Comparison of ENCODE assay signal across 9 mouse cellular contexts in genomic region chr2:51139218-51139911, GRCm38 (mm10). TPM values are rescaled to one million over a fixed set of nuclear protein-coding genes. Genes with fewer than 3 reads are reported as not detected.
A peak's percentile ranks its signal among the peaks of the same experiment; 100 is the strongest.
DNase-seq lines count a peak whose midpoint lies in the region; ATAC-seq and TF ChIP-seq lines count a peak whose summit lies in the region.
"Had no signal": no experiment of that assay in that cellular context is flagged by ENCODE, and none has a peak within 500 bp of the region (broad histone marks: within the 10 kb centered on the region; RNA-seq: fewer than 3 reads in every experiment).

No protein-coding gene starts in this region.

- peak; percentile 65 for ATAC-seq in lung, embryonic 16.5 days (ENCODE audit: low read depth)
- peak; percentile 54; the same call in 1 of the 2 replicates for ATAC-seq in stomach, embryonic 16.5 days (ENCODE audit: insufficient read depth, low FRiP score)

- H3K9me3 ChIP-seq in lung, embryonic 16.5 days (ENCODE audit: control insufficient read depth, low read length), result no peaks in the 10 kb centered on the region
- H3K9me3 ChIP-seq in stomach, embryonic 16.5 days (replicated peaks; ENCODE audit: control insufficient read depth, low read length), result no peaks in the 10 kb centered on the region

- TF ChIP-seq CTCF in kidney, adult 2 months (conservative IDR thresholded peaks at IDR 0.05; ENCODE audit: insufficient read depth, insufficient read length, low read depth, low read length), result no peak

- H3K27ac ChIP-seq in kidney, adult 2 months (ENCODE audit: insufficient read depth, low read depth, low read length), result peak overlapping the region; percentile 26
- peak overlapping the region; percentile 32; the same call in 1 of the 2 replicates for H3K27ac ChIP-seq in lung, embryonic 16.5 days (ENCODE audit: low read length)
- H3K27ac ChIP-seq in stomach, embryonic 16.5 days (ENCODE audit: low read length), result peak overlapping the region; percentile 38

- peaks cover 42% of the 10 kb centered on the region for H3K4me1 ChIP-seq in kidney, adult 2 months (ENCODE audit: control insufficient read depth, insufficient read depth, low read length)
- H3K4me1 ChIP-seq in lung, embryonic 16.5 days (replicated peaks; ENCODE audit: control insufficient read depth, insufficient read depth, low read length), result peaks cover 41% of the 10 kb centered on the region
- H3K4me1 ChIP-seq in stomach, embryonic 16.5 days (ENCODE audit: control insufficient read depth, insufficient read depth, low read length), result peaks cover 51% of the 10 kb centered on the region

- WGBS in kidney, adult 2 months, result 39% methylated on average over 5 of the region's 5 CpGs
- WGBS in lung, embryonic 16.5 days, result 35% methylated on average over 5 of the region's 5 CpGs
- 32% methylated on average over 5 of the region's 5 CpGs for WGBS in stomach, embryonic 16.5 days

- H3K36me3 ChIP-seq in kidney, adult 2 months (ENCODE audit: control insufficient read depth, insufficient read depth, low read length), result peaks cover 1% of the 10 kb centered on the region; the same call in 1 of the 2 replicates
- peaks cover 17% of the 10 kb centered on the region for H3K36me3 ChIP-seq in lung, embryonic 16.5 days (ENCODE audit: control insufficient read depth, insufficient read depth, low read length)
- peaks cover 8% of the 10 kb centered on the region for H3K36me3 ChIP-seq in stomach, embryonic 16.5 days (ENCODE audit: control insufficient read depth, insufficient read depth, low read length)

- no peak overlapping the region for H3K4me2 ChIP-seq in lung, embryonic 16.5 days (ENCODE audit: low read depth, low read length)
- peak overlapping the region; percentile 4; the same call in 1 of the 2 replicates for H3K4me2 ChIP-seq in stomach, embryonic 16.5 days (ENCODE audit: low read depth, low read length)

- H3K9ac ChIP-seq in lung, embryonic 16.5 days (ENCODE audit: low read length), result no peak overlapping the region
- H3K9ac ChIP-seq in stomach, embryonic 16.5 days (ENCODE audit: low read length), result 0 out of 2 replicates have a peak overlapping the region, but pooled peaks have one; percentile 0

- DNase-seq in urinary bladder, postnatal 14 days (ENCODE audit: low spot score), result peak; percentile 33
- no peak for DNase-seq in urinary bladder, postnatal 25 days (ENCODE audit: low spot score)
- DNase-seq in heart, adult 8-10 months (ENCODE audit: low spot score), result peak; percentile 40
- peak; percentile 58 for DNase-seq in kidney, adult 2 months
- no peak for DNase-seq in thymus, postnatal 10 days (ENCODE audit: low spot score in 2 of 2)
- no peak for DNase-seq in right cerebral cortex, postnatal 14 days

- H3K4me3 ChIP-seq in kidney, adult 2 months (ENCODE audit: insufficient read depth, low read depth, low read length), result no peak overlapping the region
- H3K4me3 ChIP-seq in lung, embryonic 16.5 days (ENCODE audit: low read length), result no peak overlapping the region
- no peak overlapping the region for H3K4me3 ChIP-seq in stomach, embryonic 16.5 days (replicated peaks; ENCODE audit: low read length)

- TF ChIP-seq POLR2A in kidney, adult 2 months (IDR thresholded peaks at IDR 0.05; ENCODE audit: low read depth, low read length), result no peak

- no peaks in the 10 kb centered on the region for H3K27me3 ChIP-seq in kidney, adult 2 months (replicated peaks; ENCODE audit: control insufficient read depth, insufficient read depth, low read length)
- no peaks in the 10 kb centered on the region for H3K27me3 ChIP-seq in lung, embryonic 16.5 days (ENCODE audit: control insufficient read depth, insufficient read depth, low read depth, low read length)
- H3K27me3 ChIP-seq in stomach, embryonic 16.5 days (ENCODE audit: control insufficient read depth, insufficient read depth, low read length), result no peaks in the 10 kb centered on the region

RNA-seq across cellular contexts. Expression of gene Rnd3, which starts 9.5 kb away (rescaled TPM):
- total RNA-seq in heart, adult 8-10 months (2022), result 10 to 100 TPM; 11.8 to 15.6 (median 15.0) TPM
- polyA plus RNA-seq in kidney, adult 2 months (2012; rRNA removed), result 1.8 and 3.5 TPM in 2 replicates
- 62.2 and 68.6 TPM in 2 replicates for polyA plus RNA-seq in lung, embryonic 16.5 days (2015; fragmentation: Nextera tagmentation; extraction: Ambion mirVana)
- polyA plus RNA-seq in stomach, embryonic 16.5 days (2015; fragmentation: Nextera tagmentation; extraction: Ambion mirVana), result 68.8 and 70.5 TPM in 2 replicates
- total RNA-seq: MEL had no signal

Comparison
In these comparisons a context has a peak if more than half of its experiments do, and no peak if none do; other contexts are left out.
1. DNase-seq: peak in urinary bladder, postnatal 14 days (single experiment), heart, adult 8-10 months (single experiment) and kidney, adult 2 months (single experiment); none in urinary bladder, postnatal 25 days (single experiment), thymus, postnatal 10 days (0 of 2) and right cerebral cortex, postnatal 14 days (single experiment).
2. RNA of gene Rnd3, which starts 9.5 kb away (polyA plus RNA-seq): 68.8 to 70.5 TPM in stomach, embryonic 16.5 days and 62.2 to 68.6 TPM in lung, embryonic 16.5 days; 1.8 to 3.5 TPM in kidney, adult 2 months; every median in the first group is over 10 times any median in the second.
3. Peak in every context shown above with its lines, with median percentiles within 50 percentile points of each other: H3K27ac ChIP-seq.